Mouse (Mus musculus): ENCODE measurements around the gene Svs5.
"Not testable (repeated sequence)": the region's sequence is repeated elsewhere in the genome, so short reads cannot be mapped to it uniquely, and the experiment has no call there.

GRCm38 (mm10) chr2:164315460-164315859 lies 17.1 kb upstream of the Svs5 start:
- TF ChIP-seq GATA1 (IDR thresholded peaks at IDR 0.05; ENCODE audit: borderline replicate concordance, low read length); FLI1 (IDR thresholded peaks at IDR 0.05; ENCODE audit: low read length): not testable (repeated sequence)

Data from megakaryocyte, embryonic 14.5 days (primary cell).